Mouse (Mus musculus): Measurements from ENCODE around the gene Exosc2. TPM values are rescaled to one million over a fixed set of nuclear protein-coding genes. Genes with fewer than 3 reads are reported as not detected.

Exosc2 gene
- polyA plus RNA-seq, 1 experiment = 63.4 TPM

- H3K79me2 ChIP-seq (ENCODE audit: control insufficient read depth, insufficient read depth) = no peaks in the 10 kb centered on the region
- H3K79me3 ChIP-seq (ENCODE audit: low read depth) = no peaks in the 10 kb centered on the region
- TF ChIP-seq MYOD1 (IDR thresholded peaks at IDR 0.05; ENCODE audit: control insufficient read depth, insufficient read length, low read depth) (no peak), CTCF (IDR thresholded peaks at IDR 0.05; ENCODE audit: control insufficient read depth, insufficient read depth, insufficient read length) (no peak), USF1 (IDR thresholded peaks at IDR 0.05; ENCODE audit: low read depth) (no peak), FOSL1 (IDR thresholded peaks at IDR 0.05; ENCODE audit: insufficient read depth, low read length, poor library complexity, severe bottlenecking) (no peak), MAX (IDR thresholded peaks at IDR 0.05) (no peak)
- no peak overlapping the region for H3ac ChIP-seq (ENCODE audit: control insufficient read depth, insufficient read length, low read depth)
- H3K4me3 ChIP-seq (ENCODE audit: insufficient read depth, poor library complexity, severe bottlenecking) = no peak overlapping the region
- H3K27me3 ChIP-seq (ENCODE audit: control insufficient read depth, insufficient read depth, insufficient read length) = no peaks in the 10 kb centered on the region
- peaks cover 49% of the 10 kb centered on the region for H3K36me3 ChIP-seq (ENCODE audit: control insufficient read depth, insufficient read depth)
These were observed 11.3 kb downstream of the Exosc2 start for GRCm38 (mm10) chr2:31681731-31682235.

- H3K79me3 ChIP-seq (ENCODE audit: low read depth) = no peaks in the 10 kb centered on the region
- H3K79me2 ChIP-seq (ENCODE audit: control insufficient read depth, insufficient read depth) = peaks cover 2% of the 10 kb centered on the region
- H3K36me3 ChIP-seq (ENCODE audit: control insufficient read depth, insufficient read depth) = peaks cover 33% of the 10 kb centered on the region
- no peak overlapping the region for H3ac ChIP-seq (ENCODE audit: control insufficient read depth, insufficient read length, low read depth)
- no peaks in the 10 kb centered on the region for H3K27me3 ChIP-seq (ENCODE audit: control insufficient read depth, insufficient read depth, insufficient read length)
- peak; percentile 24 for TF ChIP-seq CTCF (IDR thresholded peaks at IDR 0.05; ENCODE audit: control insufficient read depth, insufficient read depth, insufficient read length)
- TF ChIP-seq CEBPB (IDR thresholded peaks at IDR 0.05; ENCODE audit: low read depth) = no peak
- H3K4me3 ChIP-seq (ENCODE audit: insufficient read depth, poor library complexity, severe bottlenecking) = no peak overlapping the region
These were observed 13.2 kb downstream of the Exosc2 start for GRCm38 (mm10) chr2:31683666-31684065.

GRCm38 (mm10) chr2:31688074-31688925, 17.8 kb downstream of the Exosc2 start, which contains the start of gene Abl1:
Gene Abl1, plus strand, starts transcription at chr2:31688376.
- peaks cover 27% of the 10 kb centered on the region for H3K79me2 ChIP-seq (ENCODE audit: control insufficient read depth, insufficient read depth)
- TF ChIP-seq USF1 (IDR thresholded peaks at IDR 0.05; ENCODE audit: low read depth) = no peak
- no peak for TF ChIP-seq CEBPB (IDR thresholded peaks at IDR 0.05; ENCODE audit: low read depth)
- TF ChIP-seq MYOG (IDR thresholded peaks at IDR 0.05; ENCODE audit: control insufficient read depth, extremely low read depth, insufficient read length) = no peak
- peak; percentile 33 for TF ChIP-seq MAX (IDR thresholded peaks at IDR 0.05)
- peak; percentile 31 for TF ChIP-seq CTCF (IDR thresholded peaks at IDR 0.05; ENCODE audit: control insufficient read depth, insufficient read depth, insufficient read length)
- TF ChIP-seq FOSL1 (IDR thresholded peaks at IDR 0.05; ENCODE audit: insufficient read depth, low read length, poor library complexity, severe bottlenecking) = no peak
- peaks cover 7% of the 10 kb centered on the region for H3K79me3 ChIP-seq (ENCODE audit: low read depth)
- H3K27me3 ChIP-seq (ENCODE audit: control insufficient read depth, insufficient read depth, insufficient read length) = no peaks in the 10 kb centered on the region
- peak within 1 kb of the TSS; percentile 73 for H3ac ChIP-seq (ENCODE audit: control insufficient read depth, insufficient read length, low read depth)
- H3K4me3 ChIP-seq (ENCODE audit: insufficient read depth, poor library complexity, severe bottlenecking) = peak within 1 kb of the TSS; percentile 96
- no peaks in the 10 kb centered on the region for H3K36me3 ChIP-seq (ENCODE audit: control insufficient read depth, insufficient read depth)

- Histone ChIP-seq H3K79me3 (ENCODE audit: low read depth) (peaks cover 7% of the 10 kb centered on the region), H3K79me2 (ENCODE audit: control insufficient read depth, insufficient read depth) (peaks cover 28% of the 10 kb centered on the region), H3K4me3 (ENCODE audit: insufficient read depth, poor library complexity, severe bottlenecking) (peak overlapping the region; percentile 96), H3K36me3 (ENCODE audit: control insufficient read depth, insufficient read depth) (no peaks in the 10 kb centered on the region), H3ac (ENCODE audit: control insufficient read depth, insufficient read length, low read depth) (peak overlapping the region; percentile 73), H3K27me3 (ENCODE audit: control insufficient read depth, insufficient read depth, insufficient read length) (no peaks in the 10 kb centered on the region)
- TF ChIP-seq MYOD1 (IDR thresholded peaks at IDR 0.05; ENCODE audit: control insufficient read depth, insufficient read length, low read depth) (no peak), MAX (IDR thresholded peaks at IDR 0.05) (no peak), CEBPB (IDR thresholded peaks at IDR 0.05; ENCODE audit: low read depth) (no peak), FOSL1 (IDR thresholded peaks at IDR 0.05; ENCODE audit: insufficient read depth, low read length, poor library complexity, severe bottlenecking) (no peak), MYOG (IDR thresholded peaks at IDR 0.05; ENCODE audit: control insufficient read depth, extremely low read depth, insufficient read length) (no peak), USF1 (IDR thresholded peaks at IDR 0.05; ENCODE audit: low read depth) (no peak), CTCF (IDR thresholded peaks at IDR 0.05; ENCODE audit: control insufficient read depth, insufficient read depth, insufficient read length) (no peak)
These were observed 18.5 kb downstream of the Exosc2 start for GRCm38 (mm10) chr2:31689045-31689444.

- Histone ChIP-seq H3K27me3 (ENCODE audit: control insufficient read depth, insufficient read depth, insufficient read length) (no peaks in the 10 kb centered on the region), H3K79me2 (ENCODE audit: control insufficient read depth, insufficient read depth) (peaks cover 35% of the 10 kb centered on the region), H3K4me3 (ENCODE audit: insufficient read depth, poor library complexity, severe bottlenecking) (no peak overlapping the region), H3K36me3 (ENCODE audit: control insufficient read depth, insufficient read depth) (no peaks in the 10 kb centered on the region), H3ac (ENCODE audit: control insufficient read depth, insufficient read length, low read depth) (no peak overlapping the region), H3K79me3 (ENCODE audit: low read depth) (peaks cover 7% of the 10 kb centered on the region)
- TF ChIP-seq MYOG (IDR thresholded peaks at IDR 0.05; ENCODE audit: control insufficient read depth, extremely low read depth, insufficient read length) = no peak
- no peak for TF ChIP-seq MAX (IDR thresholded peaks at IDR 0.05)
- TF ChIP-seq USF1 (IDR thresholded peaks at IDR 0.05; ENCODE audit: low read depth) = no peak
- no peak for TF ChIP-seq CTCF (IDR thresholded peaks at IDR 0.05; ENCODE audit: control insufficient read depth, insufficient read depth, insufficient read length)
- no peak for TF ChIP-seq FOSL1 (IDR thresholded peaks at IDR 0.05; ENCODE audit: insufficient read depth, low read length, poor library complexity, severe bottlenecking)
- TF ChIP-seq CEBPB (IDR thresholded peaks at IDR 0.05; ENCODE audit: low read depth) = no peak
- no peak for TF ChIP-seq MYOD1 (IDR thresholded peaks at IDR 0.05; ENCODE audit: control insufficient read depth, insufficient read length, low read depth)
These were observed 19.5 kb downstream of the Exosc2 start for GRCm38 (mm10) chr2:31690063-31690462.

Data from C2C12 (cell line).